Mouse (Mus musculus) small intestine, adult 2 months (tissue): ENCODE results near the gene Fam234a. TPM values are rescaled to one million over a fixed set of nuclear protein-coding genes. Genes with fewer than 3 reads are reported as not detected.
"Not testable (repeated sequence)": the region's sequence is repeated elsewhere in the genome, so short reads cannot be mapped to it uniquely, and the experiment has no call there.

Experiments
- H3K27ac ChIP-seq: fragments of 200-500 bp; 2 replicates; pipeline ENCODE4 v1.5.1; 2012; ENCODE audit warnings: low read depth, low read length, control low read depth, inconsistent platforms; ENCODE audit not compliant: insufficient read depth
- H3K27me3 ChIP-seq: fragments of 200-500 bp; 2 replicates; pipeline ENCODE4 v1.6.1; 2012; ENCODE audit warnings: mild to moderate bottlenecking, moderate library complexity, low read length, inconsistent platforms; ENCODE audit not compliant: control insufficient read depth, insufficient read depth
- H3K36me3 ChIP-seq: fragments of 200-500 bp; 2 replicates; pipeline ENCODE4 v1.6.1; 2012; ENCODE audit warnings: mild to moderate bottlenecking, low read length, control low read depth, inconsistent platforms; ENCODE audit not compliant: control insufficient read depth, insufficient read depth
- H3K4me1 ChIP-seq: fragments of 200-500 bp; 2 replicates; pipeline ENCODE4 v1.6.1; 2012; ENCODE audit warnings: low read length, inconsistent platforms, mixed read lengths; ENCODE audit not compliant: control insufficient read depth, insufficient read depth, insufficient read length
- H3K4me3 ChIP-seq: fragments of 200-500 bp; 2 replicates; pipeline ENCODE4 v1.5.1; 2012; ENCODE audit warnings: low read depth, mild to moderate bottlenecking, control low read depth, inconsistent platforms, low read length, moderate library complexity
- CTCF ChIP-seq: fragments of 200-500 bp; IDR thresholded peaks from 2 replicates; pipeline ENCODE4 v1.5.1; 2012; ENCODE audit warnings: low read depth, mild to moderate bottlenecking, control low read depth, inconsistent platforms, low read length, moderate library complexity, mixed read lengths; ENCODE audit not compliant: insufficient replicate concordance, insufficient read length; ENCODE audit errors: extremely low read depth
- POLR2A ChIP-seq: fragments of 200-500 bp; IDR thresholded peaks from 2 replicates; pipeline ENCODE4 v1.6.1; 2012; ENCODE audit warnings: low read depth, mild to moderate bottlenecking, control low read depth, inconsistent platforms, low read length, moderate library complexity
- WGBS: fragments of 180-500 bp; shearing (Covaris S2); methylation state at CpG from one replicate; pipeline ENCODE4 v1.1.7; 2018; 5-methylcytosine and 5-hydroxymethylcytosine counted together
- polyA plus RNA-seq: library from polyadenylated mRNA; depleted of rRNA; stranded (reverse); fragments of >200 nt; gene quantifications from 2 replicates; pipeline ENCODE4 v1.2.3, GENCODE M21; 2012

The Fam234a gene
- polyA plus RNA-seq, 1 experiment: 290 TPM

DNA sequence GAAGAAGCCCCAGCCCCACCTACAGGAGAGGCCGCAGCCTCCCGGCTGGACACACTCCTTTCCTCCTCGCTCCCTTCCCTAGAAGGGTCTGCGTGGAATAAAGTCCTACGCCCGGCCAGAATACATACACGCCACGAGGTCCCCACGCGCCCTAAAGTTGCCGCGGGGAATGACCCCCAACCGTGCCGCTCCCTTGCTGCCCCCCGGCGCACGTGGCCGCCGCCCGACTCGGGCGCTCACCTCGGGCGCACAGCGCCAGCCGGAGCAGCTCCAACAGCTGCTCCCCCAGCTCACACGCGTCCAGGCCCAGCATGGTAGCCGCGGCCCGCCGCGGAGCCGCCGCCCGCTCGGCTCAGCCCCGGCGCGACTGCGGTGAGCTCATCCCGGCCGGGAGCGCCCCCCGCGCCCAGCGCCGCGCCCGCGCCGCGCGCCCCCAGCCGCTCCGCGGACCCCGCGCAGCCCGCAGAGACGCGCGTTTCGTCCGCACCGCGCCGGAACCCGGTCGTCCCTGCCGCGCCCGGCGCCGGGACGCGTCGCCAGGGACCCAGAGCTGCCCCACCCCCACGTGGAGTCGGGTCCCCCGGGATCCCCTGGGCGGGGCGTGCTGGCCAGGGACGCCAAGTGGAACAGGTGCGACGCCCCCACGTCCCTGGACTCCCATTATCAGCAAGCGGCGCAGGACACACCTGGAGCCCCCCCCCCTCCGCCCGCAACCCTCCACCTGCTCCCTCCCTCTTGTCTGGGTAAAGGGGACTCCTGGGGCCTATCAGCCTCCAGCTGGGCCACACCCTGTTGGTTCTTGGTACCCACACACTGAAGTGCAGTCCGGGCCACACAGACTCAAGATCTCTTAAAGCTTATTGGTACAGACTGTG is 43.0 kb downstream of the Fam234a start:
- Histone ChIP-seq H3K36me3 (no peaks in the 10 kb centered on the region; the same call in 1 of the 2 replicates), H3K4me1 (peaks cover 3% of the 10 kb centered on the region), H3K27me3 (0 out of 2 replicates have a peak, but pooled peaks cover 8% of the 10 kb centered on the region), H3K27ac (no peak overlapping the region), H3K4me3 (peak overlapping the region; percentile 60)
- WGBS: 3% methylated on average over 87 of the region's 92 CpGs
- TF ChIP-seq POLR2A (no peak), CTCF (no peak)

DNA sequence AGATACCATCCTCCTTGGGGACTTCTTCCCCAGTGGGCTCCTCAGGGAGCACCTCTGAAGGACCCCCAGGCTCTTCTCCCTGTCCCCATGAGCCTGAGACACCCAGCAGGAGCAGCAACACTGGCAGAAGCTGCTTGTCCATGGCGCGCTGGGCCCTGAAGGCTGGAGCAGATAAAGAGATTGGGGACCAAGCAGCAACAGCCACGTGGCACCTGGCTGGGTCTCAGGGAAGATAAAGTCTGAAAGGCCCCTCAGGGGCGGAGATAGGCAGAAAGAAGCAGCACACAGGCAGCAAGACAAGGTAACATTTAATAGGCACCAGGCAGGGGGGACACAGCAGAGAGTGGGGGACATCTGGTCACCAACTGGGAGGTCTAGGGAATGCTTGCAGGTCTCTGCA is 45.1 kb downstream of the Fam234a start, which contains the start of gene Pdia2:
Pdia2 (minus strand) TSS at position 196 of the 400 bp plus-strand sequence.
- no peak within 1 kb of the TSS for H3K4me3 ChIP-seq
- peaks cover 3% of the 10 kb centered on the region for H3K4me1 ChIP-seq
- peaks cover 14% of the 10 kb centered on the region for H3K36me3 ChIP-seq
- H3K27me3 ChIP-seq: 0 out of 2 replicates have a peak, but pooled peaks cover 8% of the 10 kb centered on the region
- TF ChIP-seq POLR2A (no peak), CTCF (no peak)
- no peak within 1 kb of the TSS for H3K27ac ChIP-seq
- 44% methylated on average over 4 of the region's 4 CpGs for WGBS

- TF ChIP-seq CTCF: no peak
- no peak for TF ChIP-seq POLR2A
- Histone ChIP-seq H3K27me3 (no peaks in the 10 kb centered on the region), H3K4me3 (no peak overlapping the region), H3K27ac (no peak overlapping the region), H3K4me1 (no peaks in the 10 kb centered on the region; the same call in 1 of the 2 replicates), H3K36me3 (peaks cover 68% of the 10 kb centered on the region)
- WGBS: 94% methylated on average over 15 of the region's 15 CpGs
These were observed 51.4 kb downstream of the Fam234a start for GRCm38 (mm10) chr17:26192481-26193190.

- WGBS: 84% methylated on average over 7 of the region's 7 CpGs
- peaks cover 70% of the 10 kb centered on the region for H3K36me3 ChIP-seq
- not testable (repeated sequence) for H3K27me3 ChIP-seq
These were observed 52.6 kb downstream of the Fam234a start for GRCm38 (mm10) chr17:26191486-26191885.

DNA sequence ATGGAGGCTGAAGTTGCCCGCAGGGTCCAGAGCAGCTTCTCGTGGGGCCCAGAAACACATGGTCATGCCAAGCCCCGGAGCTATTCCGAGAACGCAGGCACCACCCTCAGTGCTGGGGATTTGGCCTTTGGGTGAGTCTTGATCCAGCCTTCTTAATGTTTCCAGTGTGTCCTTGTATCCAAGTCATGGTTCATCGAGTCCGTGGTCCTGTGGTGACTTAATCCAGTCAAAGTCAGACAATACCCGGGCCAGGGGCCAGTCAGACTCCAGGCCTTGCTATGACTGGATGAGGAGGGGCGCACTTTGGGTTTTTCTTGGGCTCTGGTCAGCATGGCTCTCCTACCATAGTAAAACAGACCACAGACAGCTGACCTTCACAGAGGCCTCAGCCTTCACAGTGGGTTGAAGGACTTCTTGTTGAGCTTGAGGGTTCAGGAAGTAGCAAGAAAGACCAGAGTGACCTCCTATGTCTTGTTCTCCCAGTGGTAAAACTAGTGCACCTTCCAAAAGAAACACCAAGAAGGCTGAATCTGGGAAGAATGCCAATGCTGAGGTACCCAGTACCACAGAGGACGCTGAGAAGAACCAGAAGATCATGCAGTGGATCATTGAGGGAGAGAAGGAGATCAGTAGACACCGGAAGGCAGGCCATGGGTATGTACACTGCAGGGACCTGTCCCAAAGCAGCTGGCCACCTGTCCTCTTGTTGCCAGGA is 55.8 kb downstream of the Fam234a start:
- Histone ChIP-seq H3K27me3 (no peaks in the 10 kb centered on the region), H3K4me1 (no peaks in the 10 kb centered on the region), H3K27ac (no peak overlapping the region), H3K36me3 (peaks cover 74% of the 10 kb centered on the region), H3K4me3 (no peak overlapping the region)
- no peak for TF ChIP-seq POLR2A
- TF ChIP-seq CTCF: no peak
- 91% methylated on average over 11 of the region's 11 CpGs for WGBS

More at GRCm38 (mm10) chr17:26191486-26191885, 52.6 kb downstream of the Fam234a start:
- not testable (repeated sequence) for H3K4me1 ChIP-seq, H3K27ac ChIP-seq, H3K4me3 ChIP-seq

- WGBS: 96% methylated on average over 5 of the region's 5 CpGs
- no peak overlapping the region for H3K4me3 ChIP-seq
- no peaks in the 10 kb centered on the region for H3K4me1 ChIP-seq
- H3K27me3 ChIP-seq: no peaks in the 10 kb centered on the region
- no peak overlapping the region for H3K27ac ChIP-seq
- H3K36me3 ChIP-seq: peaks cover 73% of the 10 kb centered on the region
- TF ChIP-seq POLR2A: no peak
- no peak for TF ChIP-seq CTCF
These were observed 56.5 kb downstream of the Fam234a start for GRCm38 (mm10) chr17:26187592-26187991.
